Mouse (Mus musculus): ENCODE measurements around the gene Tecr. TPM values are rescaled to one million over a fixed set of nuclear protein-coding genes. Genes with fewer than 3 reads are reported as not detected.

The Tecr gene
- polyA plus RNA-seq, 1 experiment, result 552 TPM

- no peak overlapping the region for H3K4me3 ChIP-seq (ENCODE audit: insufficient read depth, low read depth, low read length)
- peaks cover 17% of the 10 kb centered on the region for H3K4me1 ChIP-seq (ENCODE audit: control insufficient read depth, insufficient read depth, insufficient read length, low read length)
- peak overlapping the region; percentile 15; the same call in 1 of the 2 replicates for H3K27ac ChIP-seq (replicated peaks; ENCODE audit: low read depth, low read length)
Measured at GRCm38 (mm10) chr8:83568755-83569154, 39.0 kb downstream of the Tecr start.

GRCm38 (mm10) chr8:83568128-83568527 is 39.6 kb downstream of the Tecr start:
- Histone ChIP-seq H3K27ac (replicated peaks; ENCODE audit: low read depth, low read length) (no peak overlapping the region), H3K4me3 (ENCODE audit: insufficient read depth, low read depth, low read length) (peak overlapping the region; percentile 75)

GRCm38 (mm10) chr8:83567668-83568067 is 40.1 kb downstream of the Tecr start:
- H3K4me3 ChIP-seq (ENCODE audit: insufficient read depth, low read depth, low read length), result peak overlapping the region; percentile 75
- H3K27ac ChIP-seq (replicated peaks; ENCODE audit: low read depth, low read length), result peak overlapping the region; percentile 97; the same call in 1 of the 2 replicates
- H3K4me1 ChIP-seq (ENCODE audit: control insufficient read depth, insufficient read depth, insufficient read length, low read length), result peaks cover 17% of the 10 kb centered on the region

More at GRCm38 (mm10) chr8:83568128-83568527, 39.6 kb downstream of the Tecr start:
- peaks cover 17% of the 10 kb centered on the region for H3K4me1 ChIP-seq (ENCODE audit: control insufficient read depth, insufficient read depth, insufficient read length, low read length)

- H3K4me3 ChIP-seq (ENCODE audit: insufficient read depth, low read depth, low read length), result peak within 1 kb of the TSS; percentile 75
- H3K27ac ChIP-seq (replicated peaks; ENCODE audit: low read depth, low read length), result peak within 1 kb of the TSS; percentile 97
- peaks cover 17% of the 10 kb centered on the region for H3K4me1 ChIP-seq (ENCODE audit: control insufficient read depth, insufficient read depth, insufficient read length, low read length)
Measured at GRCm38 (mm10) chr8:83566469-83567395, 41.0 kb downstream of the Tecr start, which contains the start of gene Ndufb7. Ndufb7 (plus strand) TSS chr8:83566671.

GRCm38 (mm10) chr8:83565731-83566375 is 41.9 kb downstream of the Tecr start:
- Histone ChIP-seq H3K27ac (replicated peaks; ENCODE audit: low read depth, low read length) (no peak overlapping the region), H3K4me3 (ENCODE audit: insufficient read depth, low read depth, low read length) (no peak overlapping the region), H3K4me1 (ENCODE audit: control insufficient read depth, insufficient read depth, insufficient read length, low read length) (peaks cover 17% of the 10 kb centered on the region)

- Histone ChIP-seq H3K27ac (replicated peaks; ENCODE audit: low read depth, low read length) (no peak overlapping the region), H3K4me3 (ENCODE audit: insufficient read depth, low read depth, low read length) (no peak overlapping the region), H3K4me1 (ENCODE audit: control insufficient read depth, insufficient read depth, insufficient read length, low read length) (peaks cover 9% of the 10 kb centered on the region)
Measured at GRCm38 (mm10) chr8:83563246-83563645, 44.5 kb downstream of the Tecr start.

GRCm38 (mm10) chr8:83562669-83563068 is 45.1 kb downstream of the Tecr start:
- Histone ChIP-seq H3K4me3 (ENCODE audit: insufficient read depth, low read depth, low read length) (no peak overlapping the region), H3K4me1 (ENCODE audit: control insufficient read depth, insufficient read depth, insufficient read length, low read length) (peaks cover 3% of the 10 kb centered on the region), H3K27ac (replicated peaks; ENCODE audit: low read depth, low read length) (no peak overlapping the region)

- Histone ChIP-seq H3K4me3 (ENCODE audit: insufficient read depth, low read depth, low read length) (no peak within 1 kb of the TSS), H3K27ac (replicated peaks; ENCODE audit: low read depth, low read length) (no peak within 1 kb of the TSS)
Measured at GRCm38 (mm10) chr8:83535736-83536135, 72.0 kb downstream of the Tecr start, which contains the start of gene Olfr370. Olfr370 (plus strand) TSS chr8:83535780.

GRCm38 (mm10) chr8:83534802-83535201 is 73.0 kb downstream of the Tecr start:
- Histone ChIP-seq H3K27ac (replicated peaks; ENCODE audit: low read depth, low read length) (no peak overlapping the region), H3K4me1 (ENCODE audit: control insufficient read depth, insufficient read depth, insufficient read length, low read length) (no peaks in the 10 kb centered on the region), H3K4me3 (ENCODE audit: insufficient read depth, low read depth, low read length) (no peak overlapping the region)

More at GRCm38 (mm10) chr8:83535736-83536135, 72.0 kb downstream of the Tecr start, which contains the start of gene Olfr370:
- no peaks in the 10 kb centered on the region for H3K4me1 ChIP-seq (ENCODE audit: control insufficient read depth, insufficient read depth, insufficient read length, low read length)

Other genes starting within 250 kb of the Tecr start
- gene Clgn, start 218.1 kb downstream of the Tecr start, polyA plus RNA-seq (2012; ENCODE audit: insufficient read depth, insufficient read length, missing spikeins), result not detected in 2 replicates
- gene Scoc, start 149.6 kb downstream of the Tecr start, polyA plus RNA-seq (2012; ENCODE audit: insufficient read depth, insufficient read length, missing spikeins), result 136 and 154 TPM in 2 replicates
- not detected in 2 replicates for gene Olfr370, start 72.2 kb downstream of the Tecr start, polyA plus RNA-seq (2012; ENCODE audit: insufficient read depth, insufficient read length, missing spikeins)
- 676 and 868 TPM in 2 replicates for gene Ndufb7, start 41.3 kb downstream of the Tecr start, polyA plus RNA-seq (2012; ENCODE audit: insufficient read depth, insufficient read length, missing spikeins)
- 25.0 and 50.3 TPM in 2 replicates for gene Dnajb1, start 222 bp upstream of the Tecr start, polyA plus RNA-seq (2012; ENCODE audit: insufficient read depth, insufficient read length, missing spikeins)
- gene Gipc1, start 44.7 kb upstream of the Tecr start, polyA plus RNA-seq (2012; ENCODE audit: insufficient read depth, insufficient read length, missing spikeins), result 20.8 and 21.2 TPM in 2 replicates
- not detected in 2 replicates for gene Ptger1, start 58.7 kb upstream of the Tecr start, polyA plus RNA-seq (2012; ENCODE audit: insufficient read depth, insufficient read length, missing spikeins)
- 98.1 and 111 TPM in 2 replicates for gene Pkn1, start 91.2 kb upstream of the Tecr start, polyA plus RNA-seq (2012; ENCODE audit: insufficient read depth, insufficient read length, missing spikeins)
- 7.7 and 14.1 TPM in 2 replicates for gene Ddx39, start 107.2 kb upstream of the Tecr start, polyA plus RNA-seq (2012; ENCODE audit: insufficient read depth, insufficient read length, missing spikeins)
- 30.1 and 34.2 TPM in 2 replicates for gene Adgre5, start 133.4 kb upstream of the Tecr start, polyA plus RNA-seq (2012; ENCODE audit: insufficient read depth, insufficient read length, missing spikeins)

Measured in brown adipose tissue, adult 24 weeks (tissue).